Comparison of ENCODE assay signal across 8 mouse cellular contexts in the genomic region with DNA sequence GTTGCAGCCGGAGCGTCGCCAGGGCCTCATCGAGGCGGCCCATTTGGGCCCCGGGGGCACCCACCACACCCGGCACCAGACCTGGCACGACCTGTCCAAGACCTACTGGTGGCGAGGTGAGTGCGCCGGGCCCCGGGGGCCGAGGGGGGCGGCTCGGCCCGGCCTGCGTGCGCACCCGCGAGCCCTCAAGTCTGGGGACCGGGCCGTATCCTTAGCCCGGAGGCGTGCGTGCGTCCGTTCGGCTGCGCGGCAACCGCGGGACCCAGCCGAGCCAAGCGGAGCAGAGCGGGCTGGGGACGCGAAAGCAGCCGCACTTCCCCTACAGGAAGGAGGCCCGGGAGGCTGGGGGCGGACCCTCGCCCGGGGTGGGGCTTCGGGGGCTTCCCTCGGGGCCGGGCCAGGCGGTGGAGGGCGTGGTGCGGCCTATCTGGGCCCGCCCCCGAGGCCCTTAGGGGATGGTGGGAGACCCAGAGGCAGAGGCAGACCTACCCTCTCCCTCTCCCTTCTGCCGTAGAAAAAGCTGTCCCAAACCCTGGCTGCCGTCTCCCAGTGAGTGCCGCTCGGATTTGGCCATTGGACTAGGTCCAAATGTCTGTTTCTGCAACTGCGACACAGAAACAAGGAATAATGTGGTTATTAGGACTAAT. TPM values are rescaled to one million over a fixed set of nuclear protein-coding genes. Genes with fewer than 3 reads are reported as not detected.
DNase-seq lines count a peak whose midpoint lies in the region; ATAC-seq and TF ChIP-seq lines count a peak whose summit lies in the region.

No protein-coding gene starts in this region.

- DNase-seq in adipocyte (ENCODE audit: low spot score), result peak; percentile 93
- peak; percentile 93 for DNase-seq in gastrocnemius, postnatal 10 days
- DNase-seq in left cerebral cortex, postnatal 10 days (ENCODE audit: extremely low spot score in 1 of 2, low spot score in 2 of 2), result peak; percentile 74 to 96
- DNase-seq in right cerebral cortex, postnatal 14 days, result peak; percentile 88
- peak; percentile 86 to 92 for DNase-seq in urinary bladder, postnatal 36 days (ENCODE audit: low spot score in 2 of 2)

- peak overlapping the region; percentile 88 for H3K4me3 ChIP-seq in cortical plate, adult 2 months (ENCODE audit: insufficient read depth, low read length)

- intact Hi-C loops in left cerebral cortex, postnatal 10 days (cut with DNase I), result loop anchor here (10.0 kb wide), 1 partner anchor 50 kb away; a partner anchor contains a TSS

- TF ChIP-seq POLR2A in cortical plate, adult 2 months (IDR thresholded peaks at IDR 0.05; ENCODE audit: extremely low read depth, insufficient read depth, low read length), result peak; percentile 64; the same call in 1 of the 2 replicates

- H3K27ac ChIP-seq in cortical plate, adult 2 months (ENCODE audit: insufficient read depth, low read length), result peak overlapping the region; percentile 83

- no peaks in the 10 kb centered on the region; the same call in 1 of the 2 replicates for H3K4me1 ChIP-seq in cortical plate, adult 2 months (ENCODE audit: control insufficient read depth, insufficient read depth, low read length)

- peak; percentile 64 for ATAC-seq in inflammation-experienced regulatory T-cells, adult 6 months
- peak; percentile 62 for ATAC-seq in megakaryocyte progenitor cell, adult 5-6 weeks (replicated peaks; ENCODE audit: poor library complexity)

- TF ChIP-seq CTCF in cortical plate, adult 2 months (IDR thresholded peaks at IDR 0.05; ENCODE audit: extremely low read depth, insufficient read depth, low read length), result no peak

RNA-seq across cellular contexts. Expression of a gene that starts 0.7 kb away (rescaled TPM):
- 25.8 and 26.7 TPM in 2 replicates for polyA plus RNA-seq in cortical plate, adult 2 months (2012; rRNA removed)
- 1 to 10 TPM; 6.5 to 9.1 TPM for total RNA-seq in gastrocnemius, postnatal 10 days (2021)
- polyA plus RNA-seq in inflammation-experienced regulatory T-cells, adult 6 months (2017; shearing (Covaris generic)), result 10 to 100 TPM; 26.6 to 34.4 (median 26.8) TPM
- 10 to 100 TPM; 30.5 to 31.6 TPM for total RNA-seq in left cerebral cortex, postnatal 10 days (2021)
- 37.2 and 38.2 TPM in 2 replicates for total RNA-seq in megakaryocyte progenitor cell, adult 5-6 weeks (2015)
- total RNA-seq in megakaryocyte progenitor cell, adult 5-6 weeks (2017), result 38.7 and 45.1 TPM in 2 replicates

RNA-seq across cellular contexts. Expression of a gene that starts 8.3 kb away (rescaled TPM):
- polyA plus RNA-seq in cortical plate, adult 2 months (2012; rRNA removed), result 435 and 439 TPM in 2 replicates
- total RNA-seq in gastrocnemius, postnatal 10 days (2021), result 100 to 1,000 TPM; 823 to 845 TPM
- polyA plus RNA-seq in inflammation-experienced regulatory T-cells, adult 6 months (2017; shearing (Covaris generic)), result 1,000 to 10,000 TPM; 1,415 to 2,046 (median 1,545) TPM
- total RNA-seq in left cerebral cortex, postnatal 10 days (2021), result 100 to 1,000 TPM; 397 to 401 TPM
- 1,404 and 1,464 TPM in 2 replicates for total RNA-seq in megakaryocyte progenitor cell, adult 5-6 weeks (2015)
- total RNA-seq in megakaryocyte progenitor cell, adult 5-6 weeks (2017), result 1,643 and 1,702 TPM in 2 replicates

RNA-seq across cellular contexts. Expression of a gene that starts 39.7 kb away (rescaled TPM):
- 7.9 and 8.3 TPM in 2 replicates for polyA plus RNA-seq in cortical plate, adult 2 months (2012; rRNA removed)
- total RNA-seq in gastrocnemius, postnatal 10 days (2021), result 1 to 10 TPM; 3.2 to 5.5 TPM
- polyA plus RNA-seq in inflammation-experienced regulatory T-cells, adult 6 months (2017; shearing (Covaris generic)), result 10 to 100 TPM; 21.2 to 26.1 (median 25.2) TPM
- total RNA-seq in left cerebral cortex, postnatal 10 days (2021), result 10 to 100 TPM in 1 of 2 experiments, 1 to 10 TPM in 1; 8.0 to 10.7 TPM
- total RNA-seq in megakaryocyte progenitor cell, adult 5-6 weeks (2015), result 9.3 and 16.0 TPM in 2 replicates
- 13.4 and 33.3 TPM in 2 replicates for total RNA-seq in megakaryocyte progenitor cell, adult 5-6 weeks (2017)

RNA-seq across cellular contexts. Expression of a gene that starts 55.2 kb away (rescaled TPM):
- polyA plus RNA-seq in cortical plate, adult 2 months (2012; rRNA removed), result 129 and 130 TPM in 2 replicates
- 10 to 100 TPM; 46.5 TPM for total RNA-seq in gastrocnemius, postnatal 10 days (2021)
- 100 to 1,000 TPM; 229 to 302 (median 268) TPM for polyA plus RNA-seq in inflammation-experienced regulatory T-cells, adult 6 months (2017; shearing (Covaris generic))
- total RNA-seq in left cerebral cortex, postnatal 10 days (2021), result 100 to 1,000 TPM; 140 to 144 TPM
- total RNA-seq in megakaryocyte progenitor cell, adult 5-6 weeks (2015), result 99.7 and 101 TPM in 2 replicates
- total RNA-seq in megakaryocyte progenitor cell, adult 5-6 weeks (2017), result 129 and 133 TPM in 2 replicates

Comparison
In these comparisons a context has a peak if more than half of its experiments do, and no peak if none do; other contexts are left out.
1. Peak in every context shown above with its lines: DNase-seq, ATAC-seq, H3K4me3 ChIP-seq and H3K27ac ChIP-seq.